Mouse (Mus musculus) cerebellum, postnatal 25 days (tissue): Measurements from ENCODE around the gene Ddrgk1.
A peak's percentile ranks its signal among the peaks of the same experiment; 100 is the strongest.
"Not testable (repeated sequence)": the region's sequence is repeated elsewhere in the genome, so short reads cannot be mapped to it uniquely, and the experiment has no call there.

Experiments
- DNase-seq, 2 experiments: peaks; one replicate each; pipeline ENCODE4 v3.0.0; 2021; ENCODE audit warnings: mixed read lengths in 2 of 2

The Ddrgk1 gene

DNA sequence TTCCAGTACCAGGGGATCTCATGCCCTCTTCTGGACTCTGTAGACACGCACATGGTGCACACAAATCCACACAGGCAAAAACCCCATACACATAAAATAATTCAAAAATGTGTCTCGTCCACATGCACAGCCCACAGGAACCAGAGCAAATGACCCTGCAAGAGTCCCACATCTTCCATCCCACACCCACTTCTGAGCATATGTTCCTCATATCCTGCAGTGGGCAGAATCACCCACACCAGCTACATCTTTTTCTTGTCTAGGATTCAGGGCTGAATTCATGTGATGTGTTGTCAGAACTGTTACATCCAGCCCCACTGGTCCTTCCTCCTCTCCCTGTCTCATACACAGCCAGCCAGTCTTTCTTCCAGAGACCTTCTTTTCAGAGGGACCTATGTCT, 11.2 kb downstream of the Ddrgk1 start:
- no peak for DNase-seq

GRCm38 (mm10) chr2:130649028-130649427, 15.4 kb downstream of the Ddrgk1 start:
- DNase-seq: not testable (repeated sequence)

DNA sequence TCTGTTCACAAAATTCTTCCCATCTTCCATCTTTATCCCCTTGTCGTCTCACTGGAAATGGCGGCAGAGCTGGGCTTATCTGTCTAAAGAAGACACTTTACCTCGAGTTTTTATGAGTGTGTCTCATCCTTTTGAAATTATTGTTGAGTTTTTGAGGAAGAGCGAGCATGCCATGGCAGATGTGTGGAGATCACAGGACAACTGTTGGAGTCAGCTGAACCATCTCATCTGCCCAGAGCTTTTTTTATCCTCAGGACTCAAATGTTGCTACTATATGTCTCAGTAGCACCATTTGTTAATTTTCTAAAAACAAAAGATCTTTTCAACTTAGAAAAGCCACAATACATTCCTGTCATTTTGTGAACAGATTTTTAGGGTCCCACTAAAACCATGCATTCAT, 19.3 kb downstream of the Ddrgk1 start:
- no peak for DNase-seq

DNA sequence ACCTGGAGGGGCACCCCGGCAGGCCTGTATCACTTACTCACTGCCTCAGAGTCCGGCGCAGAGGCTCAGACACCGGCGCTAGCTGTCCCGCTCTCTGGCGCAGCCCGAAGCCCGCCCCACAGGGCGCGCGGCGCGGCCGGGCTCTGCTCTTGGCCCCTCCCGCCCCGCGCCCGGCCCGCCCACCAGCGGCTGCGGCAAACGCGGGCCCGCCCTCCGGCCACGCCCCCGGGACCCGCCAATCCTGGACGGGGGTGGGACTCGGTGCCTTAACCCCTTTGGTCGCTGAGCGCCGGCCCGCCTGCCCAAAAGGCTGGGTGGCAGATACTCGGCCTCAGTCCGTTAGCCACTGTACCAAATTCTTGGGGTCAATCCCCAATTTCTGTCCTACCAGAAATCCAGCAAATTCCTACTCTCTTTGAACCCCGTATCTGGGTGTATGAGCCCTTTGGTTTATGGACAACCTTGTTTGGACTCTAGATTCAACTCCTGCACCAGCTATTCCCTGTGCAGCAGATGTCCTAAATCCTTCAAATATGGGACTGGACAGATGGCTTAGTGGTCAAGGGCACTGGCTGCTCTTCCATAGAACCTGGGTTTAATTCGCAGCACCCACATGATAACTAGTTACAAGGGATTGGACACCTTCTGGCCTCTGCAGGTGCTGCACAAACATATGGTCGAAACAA, 21.6 kb downstream of the Ddrgk1 start, which contains the start of gene Lzts3:
TSS of gene Lzts3 (minus strand) at position 120 of the 686 bp plus-strand sequence.
- DNase-seq: peak; percentile 96 to 99

DNA sequence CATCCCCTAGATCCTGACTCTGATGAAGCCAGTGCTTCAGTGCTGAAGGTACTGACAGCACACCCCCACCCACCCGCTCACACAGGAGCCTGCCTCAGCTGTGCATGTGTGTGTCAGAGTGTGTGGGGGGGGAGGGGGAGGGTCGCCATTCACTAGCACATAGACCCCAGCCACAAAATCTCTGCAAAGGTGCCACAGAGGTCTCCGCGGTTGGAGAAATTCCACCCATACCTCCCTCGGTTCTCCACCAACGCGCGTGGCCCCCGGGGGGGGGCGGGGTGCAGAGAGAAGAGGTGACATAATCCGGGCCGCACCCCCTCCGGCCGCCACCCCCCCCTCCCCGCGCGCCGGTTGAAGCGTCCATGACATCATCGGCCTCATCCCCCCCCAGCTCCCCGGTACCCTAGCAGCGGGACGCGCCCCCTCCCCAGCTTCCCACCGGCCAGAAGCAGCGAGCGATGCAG, 22.2 kb downstream of the Ddrgk1 start:
- DNase-seq: no peak

DNA sequence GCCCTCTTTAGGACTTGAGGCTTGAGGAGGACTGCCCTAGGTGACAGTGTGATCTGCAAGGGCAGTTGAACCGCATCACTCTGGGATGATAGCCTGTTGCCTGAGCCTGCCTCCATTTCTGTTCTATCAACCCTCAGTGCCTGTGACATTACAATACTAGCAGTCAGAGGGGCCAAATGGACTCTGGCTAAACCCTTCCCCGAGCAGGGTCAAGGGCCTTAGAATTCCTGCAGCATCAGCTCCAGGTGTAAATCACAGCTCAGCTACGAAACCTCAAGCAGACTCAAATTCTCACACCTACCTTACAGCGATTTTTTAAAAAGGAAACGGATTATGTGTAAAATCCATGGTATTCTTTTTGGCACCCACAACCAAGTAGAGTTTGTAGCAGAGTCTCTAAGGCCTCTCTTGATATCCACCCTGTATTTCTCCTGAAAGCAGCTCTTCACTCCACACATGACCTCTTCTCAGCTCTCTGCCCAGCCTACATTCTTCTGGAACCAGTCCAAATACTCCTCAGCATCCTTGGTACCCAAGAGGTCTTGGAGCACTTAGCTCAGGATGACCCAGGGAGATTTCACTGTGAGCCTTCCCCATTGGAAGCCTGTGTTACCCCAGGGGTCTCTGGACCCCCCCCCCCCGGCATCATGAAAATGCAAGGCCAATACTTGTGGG, 23.0 kb downstream of the Ddrgk1 start:
- DNase-seq: peak in 1 of 2 experiments; percentile 21

- DNase-seq: peak in 1 of 2 experiments; percentile 37
These were observed 25.2 kb downstream of the Ddrgk1 start for GRCm38 (mm10) chr2:130639276-130639675.

GRCm38 (mm10) chr2:130638101-130638611, 26.3 kb downstream of the Ddrgk1 start:
- DNase-seq: peak in 1 of 2 experiments; percentile 37

DNA sequence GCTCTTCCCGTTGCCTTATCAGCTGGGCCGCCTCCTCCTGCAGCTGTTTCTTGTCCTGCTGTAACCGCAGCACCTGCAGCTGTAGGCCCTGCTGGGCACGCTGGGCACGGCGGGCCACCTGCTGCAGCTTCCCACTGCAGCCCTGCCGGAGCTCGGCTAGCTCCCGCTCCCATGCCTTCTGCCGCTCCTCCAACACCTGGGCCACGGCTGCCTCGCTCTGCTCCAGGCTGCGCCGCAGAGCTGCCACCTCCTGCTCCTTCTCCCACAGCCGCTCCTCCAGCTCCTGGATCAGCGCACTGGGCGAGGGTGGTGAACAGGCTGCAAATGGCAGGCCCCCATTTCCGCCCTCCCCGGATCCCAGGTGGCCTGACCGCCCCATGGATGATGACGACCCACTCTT, 28.6 kb downstream of the Ddrgk1 start:
- DNase-seq: peak; percentile 40 to 51

DNA sequence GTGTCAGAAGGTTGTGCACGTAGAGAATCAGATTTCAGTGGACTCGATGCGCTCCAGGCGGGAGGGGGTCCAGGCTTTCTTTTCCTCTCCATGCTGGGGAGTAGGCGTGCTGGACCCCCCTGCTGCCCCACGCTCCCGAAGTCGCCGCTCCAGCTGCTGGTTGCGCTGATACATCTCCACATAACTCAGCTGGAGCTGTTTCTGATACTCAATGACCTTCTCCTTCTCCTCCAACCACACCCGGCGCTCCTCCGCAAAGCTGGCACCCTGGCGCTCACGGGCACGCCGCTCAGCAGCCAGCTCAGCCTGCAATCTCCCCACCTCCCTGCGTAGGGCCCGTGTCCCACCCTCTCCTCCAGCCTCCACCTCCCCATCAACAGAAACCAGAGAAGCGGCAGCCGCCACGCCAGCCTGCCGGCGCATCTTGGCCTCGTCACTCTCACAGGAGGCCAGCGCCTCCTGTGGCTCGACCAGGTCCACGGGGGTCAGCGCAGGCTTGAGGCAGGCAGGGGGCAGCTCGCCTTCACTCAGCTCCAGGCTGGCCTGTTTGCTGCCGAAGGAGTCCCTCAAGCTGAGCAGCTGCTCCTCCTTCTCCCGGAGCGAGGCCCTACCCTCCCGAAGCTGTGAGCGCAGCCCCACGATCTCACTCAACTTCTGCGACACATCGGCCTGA, 29.6 kb downstream of the Ddrgk1 start:
- DNase-seq: peak; percentile 67 to 73

DNA sequence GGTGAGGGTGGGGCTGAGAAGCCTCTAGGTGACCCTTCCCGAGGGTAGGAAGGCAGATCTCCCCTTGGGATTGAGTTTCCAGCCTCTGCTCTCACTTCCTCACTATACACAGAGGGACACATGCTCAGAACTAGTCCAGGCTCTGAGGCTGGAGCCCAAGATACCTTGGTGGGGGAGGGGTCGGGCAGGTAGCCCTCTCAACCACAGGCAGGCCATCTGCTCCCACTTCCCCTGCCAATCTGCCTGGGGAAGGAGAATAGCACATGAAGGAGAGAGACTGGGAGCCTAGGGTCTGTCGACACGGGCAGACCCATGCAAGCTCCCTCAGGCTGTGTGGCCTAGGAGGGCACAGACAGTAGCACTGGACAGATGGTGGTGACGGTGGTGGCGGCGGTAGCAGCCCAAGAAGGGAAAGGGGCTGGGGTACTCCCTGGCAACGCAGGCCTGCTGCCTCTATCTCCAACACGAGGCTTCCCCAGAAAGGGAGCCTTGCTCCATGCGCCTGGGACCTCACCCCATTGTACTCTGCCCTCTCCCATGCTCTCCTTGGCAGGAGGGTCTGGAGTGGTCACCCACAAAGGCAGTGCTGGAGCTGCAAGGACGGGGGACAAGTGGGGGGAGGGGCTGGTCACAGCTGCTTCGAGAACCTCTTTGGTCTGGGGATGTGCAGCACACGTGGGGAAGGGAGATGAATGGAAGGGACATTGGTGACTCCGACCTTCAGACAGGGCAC, 30.3 kb downstream of the Ddrgk1 start:
- DNase-seq: peak; percentile 93 to 94

DNA sequence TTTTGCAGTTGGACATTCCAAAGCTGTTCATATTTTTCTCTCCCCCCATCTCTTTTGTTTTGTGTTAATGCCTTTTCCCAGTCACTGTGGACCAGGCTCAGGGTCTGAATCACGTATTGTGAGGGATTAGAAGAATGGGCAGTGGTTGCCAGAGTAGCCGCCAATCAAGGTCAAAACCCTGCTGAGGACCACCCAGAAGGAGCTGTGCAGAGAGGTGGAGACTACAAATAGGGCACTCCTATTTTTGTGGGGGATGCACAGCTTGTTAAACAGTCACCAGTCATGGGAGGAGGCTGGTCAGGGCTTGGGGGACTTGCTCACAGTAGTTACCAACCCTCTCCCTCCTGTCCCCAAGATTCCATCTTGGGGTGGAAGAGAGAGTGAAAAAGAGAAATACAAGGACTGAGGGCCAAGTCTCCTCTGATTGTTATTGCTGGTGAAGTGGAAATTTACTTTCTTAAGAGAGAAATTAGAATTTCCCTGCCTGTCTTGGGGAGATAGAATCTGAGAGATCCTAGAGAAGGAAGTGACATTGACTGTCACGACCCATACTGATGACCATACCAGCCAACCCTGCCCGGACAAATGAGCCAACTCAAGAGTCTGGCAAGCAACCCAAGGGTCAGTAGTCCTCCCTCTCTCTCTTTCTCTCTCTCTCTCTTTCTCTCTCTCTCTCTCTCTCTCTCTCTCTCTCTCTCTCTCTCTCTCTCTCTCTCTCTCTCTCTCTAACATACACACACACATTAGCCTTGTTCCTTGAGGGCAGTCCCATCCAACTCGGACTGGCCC, 31.4 kb downstream of the Ddrgk1 start:
- no peak for DNase-seq

GRCm38 (mm10) chr2:130632416-130632815, 32.0 kb downstream of the Ddrgk1 start:
- peak; percentile 28 to 41 for DNase-seq

DNA sequence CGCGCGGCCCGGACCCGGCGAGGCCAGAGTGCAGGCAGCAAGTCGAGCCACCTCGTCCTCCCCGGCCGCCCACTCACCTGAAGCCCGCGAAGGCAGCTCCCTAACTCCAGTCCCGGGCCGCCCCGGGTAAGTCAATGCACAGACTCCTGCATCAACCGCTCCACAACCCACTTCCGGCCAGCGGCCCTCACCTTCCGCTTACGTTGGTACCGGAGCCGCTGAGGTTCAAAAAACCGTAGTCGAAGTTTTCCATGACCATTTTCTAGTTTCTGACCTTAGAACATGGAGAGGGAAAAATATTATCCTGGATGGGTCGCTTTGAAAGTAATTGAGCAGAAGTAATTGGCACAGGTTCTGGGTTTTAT, 34.6 kb downstream of the Ddrgk1 start, which contains the start of the genes Fastkd5 and Ubox5:
TSS of gene Fastkd5 (minus strand) at position 189 of the 365 bp plus-strand sequence.
TSS of gene Ubox5 (minus strand) at position 200 of the 365 bp plus-strand sequence.
- DNase-seq: peak; percentile 95 to 96

DNA sequence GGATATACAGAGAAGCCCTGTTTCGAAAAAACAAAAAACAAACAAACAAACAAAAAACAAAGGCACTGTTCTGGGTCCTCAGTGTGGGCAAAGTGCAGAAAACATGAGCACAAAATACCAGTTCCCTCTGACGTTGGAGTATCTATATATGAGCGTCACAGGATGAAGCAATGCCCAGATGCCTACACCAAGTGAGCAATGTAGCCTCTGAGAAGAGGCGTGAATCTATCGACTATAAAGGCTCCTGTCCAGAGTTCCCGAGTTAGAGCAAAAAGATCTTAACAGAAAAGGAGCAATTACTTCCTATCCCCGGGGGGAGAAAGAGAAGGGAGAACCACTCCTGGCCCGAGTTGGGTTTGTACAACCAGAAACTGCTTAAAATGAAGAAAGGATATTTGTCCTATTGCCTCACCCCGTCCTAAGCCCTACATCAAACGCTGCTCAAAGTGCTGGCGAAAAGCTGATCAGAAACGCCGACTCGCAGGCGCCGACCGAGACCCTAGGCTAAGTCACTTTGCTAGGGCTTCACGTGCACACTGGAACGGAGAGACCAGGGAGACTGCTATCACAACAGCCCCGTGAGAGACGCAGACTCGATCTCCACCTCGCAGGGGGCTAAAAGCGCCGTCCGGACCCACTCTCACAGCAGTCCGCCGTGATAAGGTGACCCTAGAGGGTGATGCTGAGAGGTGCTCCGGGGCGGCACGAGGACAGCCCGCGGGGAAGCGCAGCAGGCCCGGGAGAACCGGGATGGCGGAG, 35.2 kb downstream of the Ddrgk1 start:
- DNase-seq: no peak

DNA sequence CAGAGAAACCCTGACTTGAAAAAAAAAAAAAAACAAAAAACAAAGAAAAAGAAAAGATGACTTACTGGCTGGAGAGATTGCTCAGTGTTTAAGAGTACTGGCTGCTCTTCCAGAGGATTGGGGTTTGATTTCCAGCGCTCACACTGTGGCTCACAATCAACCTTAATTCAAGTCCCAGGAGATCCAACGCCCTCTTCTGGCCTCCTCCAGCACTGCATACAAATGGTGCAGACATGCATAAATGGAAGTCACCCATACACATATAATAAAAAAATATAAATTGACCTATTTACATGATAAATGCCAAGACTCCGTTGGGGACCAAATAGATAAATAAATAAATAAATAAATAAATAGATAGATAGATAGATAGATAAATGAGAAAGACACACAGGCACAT, 36.0 kb downstream of the Ddrgk1 start:
- peak in 1 of 2 experiments; percentile 33 for DNase-seq

DNA sequence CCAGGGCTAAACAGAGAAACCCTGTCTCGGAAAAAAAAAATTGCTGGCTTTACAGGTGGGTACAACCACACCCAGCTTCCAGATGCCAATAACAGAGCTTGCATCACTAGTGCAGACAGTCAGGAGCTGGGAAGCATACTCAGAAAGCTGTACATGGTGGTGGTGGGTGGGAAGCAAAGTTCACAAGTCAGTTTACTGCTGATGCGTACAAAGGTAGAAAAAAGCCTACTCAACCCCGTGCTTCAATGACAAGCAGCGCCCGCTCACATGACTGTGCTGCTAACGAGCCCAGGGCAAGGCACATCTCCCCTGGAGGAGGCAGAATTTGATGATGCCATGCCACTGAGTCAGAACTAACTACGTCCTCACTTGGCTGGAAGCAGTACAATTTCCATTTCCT, 45.5 kb downstream of the Ddrgk1 start:
- DNase-seq: no peak

GRCm38 (mm10) chr2:130613091-130613490, 51.4 kb downstream of the Ddrgk1 start:
- DNase-seq: peak; percentile 37 to 67
